Mouse (Mus musculus) liver, embryonic 13.5 days (tissue): Measurements from ENCODE around the gene Syde1. TPM values are rescaled to one million over a fixed set of nuclear protein-coding genes. Genes with fewer than 3 reads are reported as not detected.

ENCODE experiments used
- polyA plus RNA-seq: library from polyadenylated mRNA; unstranded; fragments of >200 nt; fragmentation: Nextera tagmentation; extraction: Ambion mirVana; gene quantifications from 2 replicates; pipeline ENCODE4 v1.2.1, GENCODE M21; 2015

Gene Syde1
- polyA plus RNA-seq, 1 experiment from 2014 or later = 1.8 TPM

Other genes starting within 250 kb of the Syde1 start
- gene Agpat3, start 239.5 kb downstream of the Syde1 start, polyA plus RNA-seq = 18.1 and 19.5 TPM in 2 replicates
- gene Rrp1, start 178.9 kb downstream of the Syde1 start, polyA plus RNA-seq = 160 and 177 TPM in 2 replicates
- 97.6 and 107 TPM in 2 replicates for gene Cstb, start 166.3 kb downstream of the Syde1 start, polyA plus RNA-seq
- gene Pdxk, start 127.0 kb downstream of the Syde1 start, polyA plus RNA-seq = 5.8 and 7.0 TPM in 2 replicates
- not detected in 2 replicates for gene Olfr1358, start 74.5 kb downstream of the Syde1 start, polyA plus RNA-seq
- 16.7 and 17.4 TPM in 2 replicates for gene Ilvbl, start 17.6 kb downstream of the Syde1 start, polyA plus RNA-seq
- gene Olfr1357, start 26.1 kb upstream of the Syde1 start, polyA plus RNA-seq = not detected in 2 replicates
- gene Casp14, start 126.3 kb upstream of the Syde1 start, polyA plus RNA-seq = not detected in 2 replicates
- not detected in 2 replicates for gene Ccdc105, start 161.1 kb upstream of the Syde1 start, polyA plus RNA-seq
- 0.28 and 0.38 TPM in 2 replicates for gene Slc1a6, start 188.5 kb upstream of the Syde1 start, polyA plus RNA-seq